Mouse (Mus musculus) lung, embryonic 16.5 days (tissue): ENCODE measurements around the gene Dhx35. TPM values are rescaled to one million over a fixed set of nuclear protein-coding genes. Genes with fewer than 3 reads are reported as not detected.

ENCODE experiments used
- ATAC-seq: fragments of 200-750 bp; cut with Nextera tagmentation; 2 replicates; pipeline ENCODE4 v1.8.0; 2017; ENCODE audit warnings: low read depth, mild to moderate bottlenecking, moderate library complexity
- H3K27ac ChIP-seq: fragments of 300-500 bp; sonication (generic); 2 replicates; pipeline ENCODE4 v1.5.1; 2014; ENCODE audit warnings: mild to moderate bottlenecking, control low read depth, low read length
- H3K27me3 ChIP-seq: fragments of 300-500 bp; sonication (generic); 2 replicates; pipeline ENCODE4 v1.6.1; 2014; ENCODE audit warnings: low read depth, low read length, mixed read lengths; ENCODE audit not compliant: control insufficient read depth, insufficient read depth
- H3K36me3 ChIP-seq: fragments of 300-500 bp; sonication (generic); 2 replicates; pipeline ENCODE4 v1.6.1; 2014; ENCODE audit warnings: low read length; ENCODE audit not compliant: control insufficient read depth, insufficient read depth
- H3K4me1 ChIP-seq: fragments of 300-500 bp; sonication (generic); replicated peaks from 2 replicates; pipeline ENCODE4 v1.6.1; 2014; ENCODE audit warnings: low read length, mixed read lengths; ENCODE audit not compliant: control insufficient read depth, insufficient read depth
- H3K4me2 ChIP-seq: fragments of 300-500 bp; sonication (generic); 2 replicates; pipeline ENCODE4 v1.6.1; 2014; ENCODE audit warnings: low read depth, low read length, control low read depth
- H3K4me3 ChIP-seq: fragments of 300-500 bp; sonication (generic); 2 replicates; pipeline ENCODE4 v1.5.1; 2014; ENCODE audit warnings: mild to moderate bottlenecking, low read length, control low read depth
- H3K9ac ChIP-seq: fragments of 300-500 bp; sonication (generic); 2 replicates; pipeline ENCODE4 v1.6.1; 2014; ENCODE audit warnings: low read length, control low read depth
- H3K9me3 ChIP-seq: fragments of 300-500 bp; sonication (generic); 2 replicates; pipeline ENCODE4 v1.6.1; 2016; ENCODE audit warnings: low read length; ENCODE audit not compliant: control insufficient read depth
- WGBS: fragments of 180-500 bp; shearing (Covaris S2); extraction: QIAGEN DNeasy Blood & Tissue Kit; methylation state at CpG from one replicate; pipeline ENCODE4 v1.1.7; 2014; 5-methylcytosine and 5-hydroxymethylcytosine counted together
- polyA plus RNA-seq: library from polyadenylated mRNA; unstranded; fragments of >200 nt; fragmentation: Nextera tagmentation; extraction: Ambion mirVana; gene quantifications from 2 replicates; pipeline ENCODE4 v1.2.1, GENCODE M21; 2015

The Dhx35 gene
- polyA plus RNA-seq, 1 experiment from 2014 or later: 13.9 TPM

GRCm38 (mm10) chr2:158898469-158899196 is 104.0 kb downstream of the Dhx35 start:
- Histone ChIP-seq H3K27me3 (no peaks in the 10 kb centered on the region), H3K9me3 (no peaks in the 10 kb centered on the region), H3K27ac (no peak overlapping the region), H3K4me2 (no peak overlapping the region), H3K36me3 (no peaks in the 10 kb centered on the region), H3K9ac (no peak overlapping the region), H3K4me1 (no peaks in the 10 kb centered on the region), H3K4me3 (no peak overlapping the region)
- ATAC-seq: no peak
- WGBS: 37% methylated on average over 13 of the region's 13 CpGs

Other genes starting within 250 kb of the Dhx35 start
- not detected in 2 replicates for gene Slc32a1, start 184.0 kb upstream of the Dhx35 start, polyA plus RNA-seq
- gene Actr5, start 169.9 kb upstream of the Dhx35 start, polyA plus RNA-seq: 4.9 and 7.2 TPM in 2 replicates
- gene Ppp1r16b, start 129.4 kb upstream of the Dhx35 start, polyA plus RNA-seq: 22.5 and 24.4 TPM in 2 replicates
- gene Fam83d, start 26.7 kb upstream of the Dhx35 start, polyA plus RNA-seq: 60.1 and 63.1 TPM in 2 replicates